Mouse (Mus musculus): ENCODE measurements around the gene Gtf2a2. TPM values are rescaled to one million over a fixed set of nuclear protein-coding genes. Genes with fewer than 3 reads are reported as not detected.
"Not testable (repeated sequence)": the region's sequence is repeated elsewhere in the genome, so short reads cannot be mapped to it uniquely, and the experiment has no call there.

Gene Gtf2a2
- polyA plus RNA-seq, 1 experiment from 2014 or later: 203 TPM

DNA sequence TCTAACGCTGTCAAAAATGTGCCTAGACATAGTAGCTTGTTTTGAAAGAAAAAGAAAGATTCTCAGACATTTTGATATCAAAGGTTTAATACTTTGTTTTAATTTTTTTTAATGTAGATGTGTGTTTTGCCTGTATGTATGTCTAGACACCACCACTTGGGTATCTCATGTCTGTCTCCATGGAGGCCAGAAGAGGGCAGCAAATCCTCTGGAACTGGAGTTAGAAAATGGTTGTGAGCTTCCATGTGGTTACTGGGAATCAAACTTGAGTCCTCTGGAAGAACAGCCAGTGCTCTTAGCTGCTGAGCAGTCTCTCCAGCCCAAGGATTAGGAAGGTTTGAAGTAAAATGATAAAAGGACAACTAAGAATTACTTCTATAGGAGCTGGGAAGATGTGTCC is 13.0 kb upstream of the Gtf2a2 start:
- no peak for ATAC-seq (ENCODE audit: low FRiP score)
- no peak overlapping the region for H3K9ac ChIP-seq
- H3K4me3 ChIP-seq: no peak overlapping the region
- no peak overlapping the region for H3K27ac ChIP-seq
- no peaks in the 10 kb centered on the region for H3K4me1 ChIP-seq (replicated peaks)
- H3K4me2 ChIP-seq: no peak overlapping the region
- WGBS: 89% methylated on average over 1 of the region's 1 CpGs
- H3K27me3 ChIP-seq: no peaks in the 10 kb centered on the region
- no peaks in the 10 kb centered on the region for H3K9me3 ChIP-seq
- peaks cover 83% of the 10 kb centered on the region for H3K36me3 ChIP-seq

DNA sequence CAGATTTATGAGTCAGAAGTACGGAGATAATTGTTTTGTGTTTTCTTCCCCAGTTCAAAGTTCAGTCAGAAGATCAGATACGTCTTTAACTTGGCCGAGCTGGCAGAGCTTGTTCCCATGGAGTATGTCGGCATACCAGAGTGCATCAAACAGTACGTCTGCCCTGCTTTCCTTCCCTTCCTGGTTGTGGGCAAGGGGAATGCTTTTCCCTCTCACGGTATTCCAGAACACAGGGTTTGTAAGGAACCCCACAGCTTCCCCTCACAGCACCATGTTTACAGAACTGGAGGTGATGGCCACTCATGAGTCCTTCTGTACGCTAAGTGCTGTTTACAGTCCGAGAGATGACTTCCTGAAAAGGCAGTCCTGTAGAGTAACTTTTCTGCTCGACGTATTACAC is 8.8 kb upstream of the Gtf2a2 start:
- H3K36me3 ChIP-seq: peaks cover 83% of the 10 kb centered on the region
- no peaks in the 10 kb centered on the region for H3K9me3 ChIP-seq
- H3K4me1 ChIP-seq (replicated peaks): no peaks in the 10 kb centered on the region
- H3K27me3 ChIP-seq: no peaks in the 10 kb centered on the region
- H3K4me2 ChIP-seq: no peak overlapping the region
- ATAC-seq (ENCODE audit: low FRiP score): no peak
- no peak overlapping the region for H3K4me3 ChIP-seq
- H3K9ac ChIP-seq: no peak overlapping the region
- no peak overlapping the region for H3K27ac ChIP-seq
- WGBS: 90% methylated on average over 10 of the region's 10 CpGs

DNA sequence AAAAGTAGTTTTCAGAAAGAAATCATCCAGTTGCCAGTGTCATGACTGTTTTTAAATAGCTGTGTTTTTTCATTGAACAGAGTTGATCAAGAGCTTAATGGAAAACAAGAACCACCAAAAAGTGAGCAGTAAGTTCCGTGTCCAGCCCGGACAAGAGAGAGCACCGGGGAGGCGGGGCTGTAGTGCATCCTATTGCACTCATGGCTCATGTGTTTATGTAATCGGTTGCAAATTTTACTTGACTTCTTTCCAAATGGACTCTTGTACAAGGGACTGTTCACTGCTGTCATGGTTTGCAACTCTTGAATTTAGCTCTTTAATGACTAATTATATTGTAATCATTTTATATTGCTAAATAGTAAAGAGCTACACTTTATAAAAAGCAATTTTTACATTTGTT is 5.4 kb upstream of the Gtf2a2 start:
- Histone ChIP-seq H3K4me2 (no peak overlapping the region), H3K27ac (no peak overlapping the region), H3K4me3 (no peak overlapping the region), H3K4me1 (replicated peaks) (peaks cover 3% of the 10 kb centered on the region; the same call in 1 of the 2 replicates), H3K9me3 (no peaks in the 10 kb centered on the region), H3K9ac (no peak overlapping the region), H3K27me3 (no peaks in the 10 kb centered on the region), H3K36me3 (peaks cover 69% of the 10 kb centered on the region)
- no peak for ATAC-seq (ENCODE audit: low FRiP score)
- 96% methylated on average over 5 of the region's 5 CpGs for WGBS

DNA sequence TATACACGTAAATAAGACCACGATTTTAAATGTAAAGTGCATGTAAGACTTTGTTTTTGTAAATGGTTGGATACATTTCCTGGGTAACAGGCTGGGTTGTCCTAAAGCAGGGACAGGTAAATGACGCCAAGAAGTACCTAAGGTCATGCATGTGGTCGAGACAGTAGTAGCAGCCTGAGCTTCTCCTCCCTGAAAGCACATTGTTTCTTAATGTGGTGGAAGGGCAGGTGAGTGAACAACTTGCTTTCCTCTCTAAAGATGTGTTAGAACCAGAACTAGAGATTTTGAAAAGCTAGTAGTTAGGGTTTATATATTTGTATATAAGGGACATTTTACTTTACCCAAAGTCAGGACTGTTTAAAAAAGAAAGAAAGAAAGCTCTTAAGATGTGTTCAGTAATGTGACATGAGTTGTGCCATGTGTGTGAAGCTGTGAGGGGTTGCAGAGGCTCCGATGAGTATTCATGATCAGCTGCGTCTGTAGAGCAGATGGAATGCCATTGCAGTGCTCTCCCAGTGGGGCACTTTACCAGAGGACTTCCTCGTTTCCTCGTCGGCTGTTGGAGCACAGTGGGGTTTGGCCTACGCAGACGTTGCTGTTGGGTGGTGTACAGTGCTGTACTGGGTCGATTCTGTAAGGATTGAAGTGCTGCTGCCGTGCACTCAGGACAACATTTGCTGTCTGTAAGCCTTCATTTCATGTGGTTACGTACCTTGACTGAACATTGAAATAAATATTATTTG is 4.7 kb upstream of the Gtf2a2 start:
- ATAC-seq (ENCODE audit: low FRiP score): no peak
- peaks cover 63% of the 10 kb centered on the region for H3K36me3 ChIP-seq
- no peak overlapping the region for H3K27ac ChIP-seq
- H3K9ac ChIP-seq: no peak overlapping the region
- no peaks in the 10 kb centered on the region for H3K27me3 ChIP-seq
- WGBS: 83% methylated on average over 14 of the region's 14 CpGs
- H3K4me3 ChIP-seq: no peak overlapping the region
- H3K4me2 ChIP-seq: no peak overlapping the region
- H3K9me3 ChIP-seq: no peaks in the 10 kb centered on the region
- H3K4me1 ChIP-seq (replicated peaks): peaks cover 5% of the 10 kb centered on the region; the same call in 1 of the 2 replicates

DNA sequence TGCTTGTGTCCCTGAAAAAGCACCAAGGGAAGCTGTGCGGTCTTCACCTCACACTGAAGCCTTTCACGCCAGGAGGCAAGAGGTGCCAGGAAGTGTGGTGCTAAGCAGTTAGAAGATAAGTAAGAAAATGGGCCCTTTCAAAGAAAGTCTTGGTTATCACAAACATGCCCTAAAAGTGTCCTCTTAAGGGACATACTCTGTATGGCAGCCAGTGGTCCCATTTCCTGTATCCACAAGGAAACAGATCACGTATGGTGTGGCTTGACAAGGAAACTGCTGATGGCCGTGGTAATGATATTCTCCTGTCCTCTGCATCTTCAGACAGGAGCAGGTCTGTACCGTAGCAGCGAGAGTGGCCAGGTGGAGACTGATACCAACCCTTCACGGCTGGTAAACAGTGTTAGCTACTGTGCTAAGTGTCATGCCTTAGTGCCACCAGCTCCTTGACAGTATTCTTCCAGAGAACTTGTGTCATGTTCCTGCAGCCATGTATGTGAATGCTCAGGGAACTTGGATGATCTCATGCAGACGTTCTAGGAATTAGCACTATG is 2.5 kb upstream of the Gtf2a2 start:
- WGBS: 93% methylated on average over 8 of the region's 8 CpGs
- no peaks in the 10 kb centered on the region for H3K9me3 ChIP-seq
- no peaks in the 10 kb centered on the region for H3K27me3 ChIP-seq
- no peak for ATAC-seq (ENCODE audit: low FRiP score)
- H3K4me3 ChIP-seq: no peak overlapping the region
- peaks cover 21% of the 10 kb centered on the region for H3K4me1 ChIP-seq (replicated peaks)
- H3K27ac ChIP-seq: no peak overlapping the region
- peaks cover 44% of the 10 kb centered on the region for H3K36me3 ChIP-seq
- no peak overlapping the region for H3K9ac ChIP-seq
- H3K4me2 ChIP-seq: no peak overlapping the region

DNA sequence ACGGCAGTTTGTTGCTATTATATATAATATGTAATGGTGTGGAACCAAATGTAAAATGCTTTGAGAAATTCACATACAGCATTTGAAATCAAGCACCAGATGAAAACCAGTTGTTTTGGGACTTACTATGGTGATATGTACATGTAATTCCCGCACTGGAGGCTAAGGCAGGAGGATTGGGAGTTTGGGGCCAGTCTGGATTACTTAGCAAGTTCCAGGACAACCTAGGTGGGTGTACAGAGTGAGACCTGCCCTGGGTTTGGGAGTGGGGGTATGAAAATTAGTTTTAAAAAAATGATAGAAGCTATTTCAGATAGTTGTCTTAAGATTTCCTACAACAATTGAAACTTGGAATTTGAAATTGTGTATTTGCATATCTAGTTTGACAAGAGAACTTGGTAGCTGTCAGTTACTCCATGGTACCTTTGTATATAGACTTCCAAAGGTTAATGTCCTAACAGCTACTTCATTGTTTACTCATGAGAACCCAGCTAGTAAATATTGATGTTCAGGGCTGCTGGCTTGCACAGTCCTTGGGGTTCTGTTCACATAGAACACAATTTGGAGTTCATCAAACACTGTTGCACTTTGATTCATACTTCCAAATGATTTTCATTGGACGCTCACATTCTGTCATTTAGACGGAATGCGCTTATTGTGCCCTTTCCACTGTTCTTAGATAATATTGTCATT is 1.4 kb upstream of the Gtf2a2 start:
- no peaks in the 10 kb centered on the region for H3K9me3 ChIP-seq
- H3K36me3 ChIP-seq: peaks cover 37% of the 10 kb centered on the region
- no peak overlapping the region for H3K4me2 ChIP-seq
- 95% methylated on average over 5 of the region's 5 CpGs for WGBS
- no peak overlapping the region for H3K27ac ChIP-seq
- no peak overlapping the region for H3K4me3 ChIP-seq
- no peaks in the 10 kb centered on the region for H3K27me3 ChIP-seq
- no peak for ATAC-seq (ENCODE audit: low FRiP score)
- H3K4me1 ChIP-seq (replicated peaks): peaks cover 21% of the 10 kb centered on the region
- H3K9ac ChIP-seq: no peak overlapping the region

DNA sequence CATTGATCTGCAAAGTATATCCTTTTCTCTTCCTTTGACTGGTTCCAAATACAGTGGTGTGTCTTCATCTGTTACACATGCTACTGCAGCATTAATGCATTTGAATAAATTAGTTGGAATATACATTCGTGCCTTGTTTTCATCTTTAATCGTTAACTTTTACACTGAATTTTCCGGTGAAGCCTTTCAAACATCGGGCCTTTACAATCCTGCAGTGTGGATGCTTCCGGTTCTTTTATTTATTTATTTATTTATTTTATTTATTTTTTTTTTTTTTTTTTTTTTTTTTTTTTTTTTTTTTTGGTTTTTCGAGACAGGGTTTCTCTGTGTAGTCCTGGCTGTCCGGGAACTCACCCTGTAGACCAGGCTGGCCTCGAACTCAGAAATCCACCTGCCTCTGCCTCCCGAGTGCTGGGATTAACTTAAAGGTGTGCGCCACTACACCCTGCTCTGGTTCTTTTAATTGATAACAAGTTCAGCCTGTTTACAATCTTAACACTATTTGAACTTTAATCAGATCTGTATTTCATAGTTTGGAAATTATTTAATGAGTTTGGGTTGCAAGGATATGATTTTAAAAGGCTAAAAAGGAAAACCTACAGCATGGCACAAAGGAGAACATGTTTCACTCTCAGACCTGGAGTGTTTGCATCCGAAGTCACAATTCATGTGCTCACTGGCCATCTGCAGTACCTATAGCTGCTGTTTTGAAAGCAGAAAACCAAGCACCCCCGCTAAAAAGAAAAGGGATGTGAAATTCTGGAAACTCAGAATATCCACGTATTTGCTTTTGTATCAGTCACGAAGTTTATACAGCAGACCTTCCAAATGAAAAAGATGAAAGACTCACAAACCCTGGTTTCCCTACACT is 578 bp upstream of the Gtf2a2 start:
- peaks cover 35% of the 10 kb centered on the region for H3K36me3 ChIP-seq
- WGBS: 63% methylated on average over 14 of the region's 14 CpGs

DNA sequence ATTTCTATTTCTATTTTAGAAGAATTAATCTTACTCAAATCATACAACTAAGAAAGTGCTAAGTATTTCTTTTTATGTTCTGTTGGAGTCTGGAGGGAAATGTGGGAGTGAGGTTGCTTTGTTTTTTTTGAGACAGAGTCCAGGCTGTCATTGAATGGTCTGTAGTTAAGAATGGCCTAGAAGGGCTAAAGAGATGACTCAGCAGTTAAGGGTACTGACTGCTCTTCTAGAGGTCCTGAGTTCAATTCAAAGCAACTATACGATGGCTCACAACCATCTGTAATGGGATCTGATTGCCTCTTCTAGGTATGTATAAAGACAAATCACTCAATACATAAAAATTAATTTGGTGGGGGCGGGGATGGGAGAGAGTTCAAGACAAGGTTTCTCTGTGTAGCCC is 3.3 kb downstream of the Gtf2a2 start:
- Histone ChIP-seq H3K36me3 (peaks cover 10% of the 10 kb centered on the region), H3K27ac (no peak overlapping the region), H3K4me2 (no peak overlapping the region), H3K27me3 (no peaks in the 10 kb centered on the region), H3K9ac (no peak overlapping the region), H3K9me3 (no peaks in the 10 kb centered on the region), H3K4me3 (no peak overlapping the region), H3K4me1 (replicated peaks) (peaks cover 21% of the 10 kb centered on the region)
- ATAC-seq (ENCODE audit: low FRiP score): no peak
- 93% methylated on average over 2 of the region's 2 CpGs for WGBS

More for the DNA sequence above, 578 bp upstream of the Gtf2a2 start:
- H3K9ac ChIP-seq: peak overlapping the region; percentile 90; the same call in 1 of the 2 replicates
- H3K9me3 ChIP-seq: no peaks in the 10 kb centered on the region
- H3K27me3 ChIP-seq: no peaks in the 10 kb centered on the region
- peak overlapping the region; percentile 80 for H3K4me2 ChIP-seq
- peak; percentile 54; the same call in 1 of the 2 replicates for ATAC-seq (ENCODE audit: low FRiP score)
- peaks cover 21% of the 10 kb centered on the region for H3K4me1 ChIP-seq (replicated peaks)
- H3K4me3 ChIP-seq: peak overlapping the region; percentile 86
- H3K27ac ChIP-seq: peak overlapping the region; percentile 95

DNA sequence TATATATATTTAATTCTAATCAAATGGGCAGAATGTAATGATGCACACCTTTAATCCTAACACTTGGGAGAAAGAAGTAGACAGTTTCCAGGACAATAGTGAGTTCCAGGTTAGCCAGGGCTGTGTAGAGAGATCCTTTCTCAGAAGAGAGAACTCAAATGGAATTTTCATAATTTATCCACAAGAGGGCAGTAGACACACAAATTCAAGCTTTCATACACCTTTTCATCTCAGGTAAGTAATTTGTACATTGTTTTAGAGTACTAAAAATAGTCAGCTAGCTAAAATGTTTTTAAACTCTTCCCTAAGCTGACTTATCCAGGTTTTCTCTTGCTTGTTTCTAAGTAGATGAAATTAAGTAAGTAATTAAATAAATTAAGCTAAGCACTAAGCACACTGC is 6.5 kb downstream of the Gtf2a2 start:
- Histone ChIP-seq H3K4me3 (no peak overlapping the region), H3K9ac (no peak overlapping the region), H3K9me3 (no peaks in the 10 kb centered on the region), H3K27ac (no peak overlapping the region), H3K36me3 (peaks cover 13% of the 10 kb centered on the region), H3K4me1 (replicated peaks) (peaks cover 6% of the 10 kb centered on the region), H3K27me3 (no peaks in the 10 kb centered on the region), H3K4me2 (no peak overlapping the region)
- no peak for ATAC-seq (ENCODE audit: low FRiP score)

DNA sequence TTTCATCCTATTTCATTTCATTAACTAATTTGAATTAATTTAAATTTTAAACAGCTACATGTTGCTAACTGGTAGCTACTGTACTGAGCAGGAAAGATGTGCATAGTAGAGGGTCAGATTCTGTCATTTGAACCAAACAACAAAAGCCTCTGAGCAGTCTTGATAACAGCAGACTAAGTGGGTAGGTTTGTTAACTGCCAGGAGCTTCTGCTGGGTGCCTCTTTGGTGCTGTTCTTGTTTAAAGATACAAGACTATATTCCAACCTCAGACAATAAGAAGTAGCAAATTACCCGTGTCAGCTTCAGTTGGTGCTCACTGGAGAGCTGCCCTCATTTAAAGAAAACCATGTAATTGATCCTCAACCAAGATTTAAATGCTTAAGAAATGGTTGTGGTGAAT is 9.3 kb downstream of the Gtf2a2 start:
- H3K27me3 ChIP-seq: no peaks in the 10 kb centered on the region
- H3K4me2 ChIP-seq: no peak overlapping the region
- no peaks in the 10 kb centered on the region for H3K9me3 ChIP-seq
- no peak overlapping the region for H3K9ac ChIP-seq
- no peak overlapping the region for H3K27ac ChIP-seq
- H3K4me1 ChIP-seq (replicated peaks): no peaks in the 10 kb centered on the region
- peaks cover 11% of the 10 kb centered on the region for H3K36me3 ChIP-seq
- H3K4me3 ChIP-seq: no peak overlapping the region
- ATAC-seq (ENCODE audit: low FRiP score): no peak
- WGBS: 78% methylated on average over 1 of the region's 1 CpGs

DNA sequence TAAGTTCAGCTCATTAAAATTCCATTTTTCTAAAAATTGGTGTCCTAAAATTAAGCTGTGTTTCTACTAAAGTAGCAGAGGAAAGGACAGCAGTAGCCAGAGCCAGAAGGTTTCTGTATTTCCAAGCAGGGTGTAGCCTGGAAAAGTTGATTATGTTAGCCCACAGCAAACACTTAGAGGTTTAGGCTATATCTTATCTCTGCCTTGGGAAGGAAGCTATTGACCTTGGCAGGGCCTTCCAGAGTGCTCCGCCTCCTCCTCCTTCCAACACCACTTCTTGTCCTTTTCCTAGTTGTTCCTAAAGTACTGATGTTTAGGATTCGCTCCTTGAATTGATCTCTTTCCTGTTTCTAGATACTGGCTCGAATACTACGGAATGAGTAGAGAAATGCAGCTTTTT is 9.7 kb downstream of the Gtf2a2 start:
- H3K4me1 ChIP-seq (replicated peaks): no peaks in the 10 kb centered on the region
- no peak overlapping the region for H3K4me3 ChIP-seq
- H3K27ac ChIP-seq: no peak overlapping the region
- no peaks in the 10 kb centered on the region for H3K27me3 ChIP-seq
- no peaks in the 10 kb centered on the region for H3K9me3 ChIP-seq
- H3K9ac ChIP-seq: no peak overlapping the region
- peaks cover 11% of the 10 kb centered on the region for H3K36me3 ChIP-seq
- 96% methylated on average over 4 of the region's 4 CpGs for WGBS
- ATAC-seq (ENCODE audit: low FRiP score): no peak
- H3K4me2 ChIP-seq: no peak overlapping the region

DNA sequence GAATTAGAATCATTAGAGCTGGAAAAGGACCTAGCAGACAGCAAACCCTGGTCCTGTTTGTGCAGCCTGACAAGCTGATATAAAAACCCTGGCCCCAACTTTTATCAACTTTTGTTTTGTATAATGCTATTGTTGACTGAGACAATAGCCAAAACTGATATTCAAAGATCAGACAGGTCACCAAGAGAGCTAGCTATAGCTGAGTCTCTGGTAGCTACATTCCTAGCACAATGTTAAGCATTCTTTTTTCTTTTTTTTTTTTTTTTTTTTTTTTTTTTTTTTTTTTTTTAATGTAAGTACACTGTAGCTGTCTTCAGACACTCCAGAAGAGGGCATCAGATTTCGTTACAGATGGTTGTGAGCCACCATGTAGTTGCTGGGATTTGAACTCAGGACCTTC is 11.3 kb downstream of the Gtf2a2 start:
- not testable (repeated sequence) for H3K4me3 ChIP-seq; ATAC-seq (ENCODE audit: low FRiP score); H3K27me3 ChIP-seq; H3K9ac ChIP-seq; H3K9me3 ChIP-seq; H3K4me2 ChIP-seq; H3K27ac ChIP-seq; H3K4me1 ChIP-seq (replicated peaks)
- WGBS: 77% methylated on average over 1 of the region's 1 CpGs
- peaks cover 11% of the 10 kb centered on the region for H3K36me3 ChIP-seq

All from hindbrain, embryonic 13.5 days (tissue).